Mouse (Mus musculus): ENCODE data around the gene Eif4e1b.

Eif4e1b gene

GRCm38 (mm10) chr13:54799701-54800100 is 15.9 kb downstream of the Eif4e1b start:
- peak; percentile 78 for DNase-seq (ENCODE audit: low read depth, low spot score)

GRCm38 (mm10) chr13:54800206-54800605 is 16.4 kb downstream of the Eif4e1b start:
- DNase-seq (ENCODE audit: low read depth, low spot score), result no peak

- DNase-seq (ENCODE audit: low read depth, low spot score), result peak; percentile 76
These were observed 19.2 kb downstream of the Eif4e1b start for GRCm38 (mm10) chr13:54803010-54803409.

GRCm38 (mm10) chr13:54805134-54805838 is 21.5 kb downstream of the Eif4e1b start:
- DNase-seq (ENCODE audit: low read depth, low spot score), result peak; percentile 68

- no peak for DNase-seq (ENCODE audit: low read depth, low spot score)
These were observed 22.7 kb downstream of the Eif4e1b start for GRCm38 (mm10) chr13:54806434-54806976.

GRCm38 (mm10) chr13:54808067-54808466 is 24.3 kb downstream of the Eif4e1b start:
- no peak for DNase-seq (ENCODE audit: low read depth, low spot score)

- DNase-seq (ENCODE audit: low read depth, low spot score), result no peak
These were observed 27.7 kb downstream of the Eif4e1b start for GRCm38 (mm10) chr13:54811476-54811875.

- DNase-seq (ENCODE audit: low read depth, low spot score), result no peak
These were observed 29.6 kb downstream of the Eif4e1b start for GRCm38 (mm10) chr13:54813381-54813780.

- DNase-seq (ENCODE audit: low read depth, low spot score), result peak; percentile 86
These were observed 34.8 kb downstream of the Eif4e1b start for GRCm38 (mm10) chr13:54818399-54819254.

GRCm38 (mm10) chr13:54821106-54821505 is 37.3 kb downstream of the Eif4e1b start:
- peak; percentile 57 for DNase-seq (ENCODE audit: low read depth, low spot score)

GRCm38 (mm10) chr13:54821931-54822330 is 38.1 kb downstream of the Eif4e1b start:
- DNase-seq (ENCODE audit: low read depth, low spot score), result no peak

- peak; percentile 55 for DNase-seq (ENCODE audit: low read depth, low spot score)
These were observed 40.5 kb downstream of the Eif4e1b start for GRCm38 (mm10) chr13:54824111-54824931.

- DNase-seq (ENCODE audit: low read depth, low spot score), result no peak
These were observed 44.2 kb downstream of the Eif4e1b start for GRCm38 (mm10) chr13:54827992-54828391.

- DNase-seq (ENCODE audit: low read depth, low spot score), result peak; percentile 56
These were observed 44.7 kb downstream of the Eif4e1b start for GRCm38 (mm10) chr13:54828508-54828907.

- DNase-seq (ENCODE audit: low read depth, low spot score), result peak; percentile 32
These were observed 45.7 kb downstream of the Eif4e1b start for GRCm38 (mm10) chr13:54829450-54829849.

- DNase-seq (ENCODE audit: low read depth, low spot score), result no peak
These were observed 52.7 kb downstream of the Eif4e1b start for GRCm38 (mm10) chr13:54836351-54837030.

- DNase-seq (ENCODE audit: low read depth, low spot score), result no peak
These were observed 53.3 kb downstream of the Eif4e1b start for GRCm38 (mm10) chr13:54837061-54837460.

GRCm38 (mm10) chr13:54837471-54837889 is 53.7 kb downstream of the Eif4e1b start:
- DNase-seq (ENCODE audit: low read depth, low spot score), result no peak
